Mouse (Mus musculus) CH12.LX (cell line): Measurements from ENCODE around the gene Cradd. TPM values are rescaled to one million over a fixed set of nuclear protein-coding genes. Genes with fewer than 3 reads are reported as not detected.

Source experiments
- DNase-seq: peaks from one replicate; pipeline ENCODE4 v3.0.0-alpha.2; 2013; ENCODE audit errors: extremely low read depth
- H3K27ac ChIP-seq: 2 replicates; pipeline ENCODE4 v1.5.1; 2012; ENCODE audit warnings: low read depth, mild to moderate bottlenecking, control low read depth, moderate library complexity; ENCODE audit not compliant: insufficient read depth
- H3K27me3 ChIP-seq: replicated peaks from 2 replicates; pipeline ENCODE3; 2012; ENCODE audit warnings: inconsistent platforms
- H3K36me3 ChIP-seq, 2 experiments: replicated peaks in 1 of 2; 2 replicates each; pipeline versions ENCODE3 to v1.6.1; 2012; ENCODE audit warnings: inconsistent platforms in 1 of 2, low read length in 1 of 2, mild to moderate bottlenecking in 1 of 2, mixed read lengths in 1 of 2, moderate library complexity in 1 of 2; ENCODE audit not compliant: control insufficient read depth in 1 of 2, insufficient read depth in 1 of 2
- H3K4me1 ChIP-seq, 2 experiments: 2 replicates each; pipeline ENCODE4 v1.6.1; 2012; ENCODE audit warnings: inconsistent platforms in 1 of 2, moderate library complexity in 1 of 2; ENCODE audit not compliant: insufficient read depth in 2 of 2, control insufficient read depth in 1 of 2
- H3K4me2 ChIP-seq: 2 replicates; pipeline ENCODE4 v1.6.1; 2012; ENCODE audit warnings: low read depth, mild to moderate bottlenecking, control low read depth; ENCODE audit not compliant: poor library complexity, insufficient read depth, severe bottlenecking
- H3K4me3 ChIP-seq, 3 experiments: fragments of 150-350 bp in 1 of 3; sonication (generic) in 1 of 3; replicated peaks in 1 of 3; 2 replicates each; pipeline versions ENCODE3 to v1.5.1; 2011 to 2012; ENCODE audit warnings: low read depth in 2 of 3, low read length in 2 of 3, mild to moderate bottlenecking in 2 of 3, moderate library complexity in 2 of 3, control low read depth in 1 of 3, improper control_type of control experiment in 1 of 3, inconsistent platforms in 1 of 3, mixed read lengths in 1 of 3; ENCODE audit not compliant: poor library complexity in 1 of 3
- H3K79me2 ChIP-seq: replicated peaks from 2 replicates; pipeline ENCODE4 v1.6.1; 2012; ENCODE audit warnings: mild to moderate bottlenecking, moderate library complexity; ENCODE audit not compliant: control insufficient read depth, poor library complexity, insufficient read depth, severe bottlenecking; ENCODE audit errors: extremely low read depth
- H3K9ac ChIP-seq: 2 replicates; pipeline ENCODE4 v1.6.1; 2012; ENCODE audit warnings: low read depth, mild to moderate bottlenecking, control low read depth, moderate library complexity; ENCODE audit not compliant: insufficient read depth
- H3K9me3 ChIP-seq: replicated peaks from 2 replicates; pipeline ENCODE3; 2012; ENCODE audit warnings: low read length, inconsistent platforms, mixed read lengths
- BHLHE40 ChIP-seq: IDR thresholded peaks from 2 replicates; pipeline ENCODE4 v1.6.1; 2011; ENCODE audit warnings: mild to moderate bottlenecking, low read depth, low read length, improper control_type of control experiment
- CHD1 ChIP-seq: IDR thresholded peaks from 2 replicates; pipeline ENCODE4 v1.6.1; 2012; ENCODE audit warnings: low read depth, low read length, improper control_type of control experiment, inconsistent platforms
- CHD2 ChIP-seq: IDR thresholded peaks from 2 replicates; pipeline ENCODE4 v1.6.1; 2011; ENCODE audit warnings: low read length, improper control_type of control experiment
- CTCF ChIP-seq, 2 experiments: IDR thresholded peaks in 1 of 2; conservative IDR thresholded peaks in 1 of 2; 2 replicates each; pipeline ENCODE4 v1.5.1; 2011 to 2012; ENCODE audit warnings: low read depth in 2 of 2, low read length in 2 of 2, improper control_type of control experiment in 1 of 2, inconsistent platforms in 1 of 2, mild to moderate bottlenecking in 1 of 2, moderate library complexity in 1 of 2
- E2F4 ChIP-seq: IDR thresholded peaks from 2 replicates; pipeline ENCODE4 v1.6.1; 2011; ENCODE audit warnings: low read depth, low read length, improper control_type of control experiment; ENCODE audit not compliant: insufficient replicate concordance
- EP300 ChIP-seq: IDR thresholded peaks from 2 replicates; pipeline ENCODE4 v1.6.1; 2011; ENCODE audit warnings: low read length, improper control_type of control experiment
- ETS1 ChIP-seq: conservative IDR thresholded peaks from 2 replicates; pipeline ENCODE4 v1.6.1; 2012; ENCODE audit warnings: low read depth, mild to moderate bottlenecking, inconsistent platforms, low read length, improper control_type of control experiment, moderate library complexity
- IRF4 ChIP-seq: IDR thresholded peaks from 2 replicates; pipeline ENCODE4 v1.6.1; 2014; ENCODE audit warnings: low read depth, mild to moderate bottlenecking, inconsistent platforms, low read length, improper control_type of control experiment
- JUN ChIP-seq: IDR thresholded peaks from 2 replicates; pipeline ENCODE4 v1.6.1; 2011; ENCODE audit warnings: low read depth, mild to moderate bottlenecking, low read length, improper control_type of control experiment, moderate library complexity; ENCODE audit not compliant: insufficient read depth
- MAX ChIP-seq: IDR thresholded peaks from 2 replicates; pipeline ENCODE4 v1.6.1; 2011; ENCODE audit warnings: low read length, improper control_type of control experiment
- MXI1 ChIP-seq: IDR thresholded peaks from 2 replicates; pipeline ENCODE4 v1.6.1; 2011; ENCODE audit warnings: mild to moderate bottlenecking, low read depth, low read length, improper control_type of control experiment
- NELFE ChIP-seq: IDR thresholded peaks from 2 replicates; pipeline ENCODE4 v1.6.1; 2011; ENCODE audit warnings: low read depth, low read length, improper control_type of control experiment
- NRF1 ChIP-seq: IDR thresholded peaks from 2 replicates; pipeline ENCODE4 v1.6.1; 2014; ENCODE audit warnings: low read depth, mild to moderate bottlenecking, inconsistent platforms, low read length, improper control_type of control experiment, moderate library complexity
- PAX5 ChIP-seq: IDR thresholded peaks from 2 replicates; pipeline ENCODE4 v1.6.1; 2012; ENCODE audit warnings: low read length, inconsistent platforms, mixed read lengths
- POLR2A ChIP-seq: IDR thresholded peaks from 2 replicates; pipeline ENCODE4 v1.6.1; 2011; ENCODE audit warnings: low read depth, mild to moderate bottlenecking, improper control_type of control experiment, low read length
- POLR2AphosphoS2 ChIP-seq: IDR thresholded peaks from 2 replicates; pipeline ENCODE4 v1.6.1; 2011; ENCODE audit warnings: low read depth, low read length, improper control_type of control experiment
- RCOR1 ChIP-seq: conservative IDR thresholded peaks from 2 replicates; pipeline ENCODE4 v1.6.1; 2012; ENCODE audit warnings: low read depth, mild to moderate bottlenecking, inconsistent platforms, low read length, improper control_type of control experiment
- TCF12 ChIP-seq: IDR thresholded peaks from 2 replicates; pipeline ENCODE4 v1.6.1; 2014; ENCODE audit warnings: low read depth, mild to moderate bottlenecking, inconsistent platforms, low read length, improper control_type of control experiment
- USF1 ChIP-seq: IDR thresholded peaks from 2 replicates; pipeline ENCODE4 v1.6.1; 2014; ENCODE audit warnings: low read depth, mild to moderate bottlenecking, inconsistent platforms, low read length, improper control_type of control experiment
- USF2 ChIP-seq: conservative IDR thresholded peaks from 2 replicates; pipeline ENCODE4 v1.6.1; 2011; ENCODE audit warnings: low read depth, low read length, improper control_type of control experiment
- ZKSCAN1 ChIP-seq: IDR thresholded peaks from 2 replicates; pipeline ENCODE4 v1.6.1; 2012; ENCODE audit warnings: low read depth, inconsistent platforms, low read length, improper control_type of control experiment, borderline replicate concordance
- ZMIZ1 ChIP-seq: IDR thresholded peaks from 2 replicates; pipeline ENCODE4 v1.6.1; 2012; ENCODE audit warnings: low read depth, mild to moderate bottlenecking, inconsistent platforms, low read length, improper control_type of control experiment
- ZNF384 ChIP-seq: IDR thresholded peaks from 2 replicates; pipeline ENCODE4 v1.6.1; 2012; ENCODE audit warnings: low read depth, low read length, improper control_type of control experiment, inconsistent platforms
- dilution Hi-C: fragments of 300-500 bp; cut with MboI; formaldehyde crosslinking; loops from 2 replicates; pipeline ENCODE4 v1.14.3; 2020; ENCODE audit warnings: low sequenced_read_pairs; ENCODE audit not compliant: extremely low pct_unique_long_range_greater_than_20kb, extremely low pct_ligation_motif_present
- in situ Hi-C: fragments of 300-500 bp; cut with MboI; formaldehyde crosslinking; loops from 3 replicates; pipeline ENCODE4 v1.14.3; 2019; ENCODE audit warnings: low sequenced_read_pairs, low pct_ligation_motif_present, low pct_unique_long_range_greater_than_20kb, mixed read lengths
- polyA plus RNA-seq: library from polyadenylated mRNA; unstranded; fragments of >175 nt; gene quantifications from 2 replicates; pipeline ENCODE4 v1.2.1, GENCODE M21; 2012; ENCODE audit warnings: low read depth; ENCODE audit not compliant: insufficient read length
- total RNA-seq, 2 experiments: library from RNA; depleted of rRNA; stranded (reverse); fragments of 300-350 nt in 1 of 2; fragments of >200 nt in 1 of 2; gene quantifications; 2 replicates each; pipeline ENCODE4 v1.2.3; 2012 to 2014

The Cradd gene
- total and polyA plus RNA-seq, 3 experiments = 5.6 to 8.8 (median 5.6) TPM

DNA sequence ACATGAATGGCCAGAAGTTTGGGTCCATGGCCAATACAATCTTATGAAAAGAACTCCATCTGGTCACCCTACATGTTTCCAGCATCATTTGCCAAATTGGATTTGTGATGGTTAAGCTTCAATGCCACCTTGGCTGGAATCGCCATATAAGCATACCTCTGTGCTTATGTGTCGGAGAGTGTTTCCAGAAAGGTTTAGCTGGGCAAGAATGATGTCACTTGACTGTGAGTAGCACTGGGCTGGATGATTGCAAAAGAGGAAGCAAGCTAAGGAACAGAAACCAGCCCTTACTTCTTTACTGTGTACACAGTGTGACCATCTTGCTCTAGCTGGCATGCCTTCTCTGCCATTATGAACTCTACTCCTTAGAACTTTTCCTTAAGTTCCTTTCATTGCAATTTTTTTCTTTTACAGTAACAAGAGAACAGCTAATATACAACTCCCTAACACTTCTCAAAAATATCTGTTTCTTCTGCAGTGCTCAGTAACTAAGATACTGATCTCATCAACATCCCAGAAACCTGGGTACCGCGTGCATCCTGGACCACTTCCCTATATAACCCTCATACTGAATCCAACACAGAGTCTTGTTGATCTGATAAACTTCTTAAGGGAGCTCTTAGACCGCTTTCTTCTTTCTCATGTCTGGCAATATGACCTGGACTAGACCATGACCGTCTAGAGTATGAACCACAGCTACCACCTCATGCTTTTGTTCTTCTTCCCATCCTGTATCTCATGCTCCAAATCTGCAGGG lies 172.7 kb downstream of the Cradd start (continued):
- peak; percentile 81 for TF ChIP-seq ZKSCAN1
- TF ChIP-seq NELFE = no peak
- TF ChIP-seq USF2 = no peak
- TF ChIP-seq USF1 = no peak
- TF ChIP-seq JUN = peak; percentile 95
- peak; percentile 100 for TF ChIP-seq EP300
- peak; percentile 63 for TF ChIP-seq BHLHE40
- TF ChIP-seq TCF12 = peak; percentile 42; the same call in 1 of the 2 replicates
- peak; percentile 47; the same call in 1 of the 2 replicates for TF ChIP-seq CHD2
- peak; percentile 26; the same call in 1 of the 2 replicates for TF ChIP-seq MXI1
- TF ChIP-seq IRF4 = peak; percentile 99
- TF ChIP-seq ZMIZ1 = no peak
- no peak for TF ChIP-seq CTCF (conservative IDR thresholded peaks at IDR 0.05 in 1 of 2, IDR thresholded peaks at IDR 0.05 in 1 of 2; ENCODE audit: low read depth in 2 of 2, low read length in 2 of 2)
- TF ChIP-seq ZNF384 = no peak
- TF ChIP-seq ETS1 = peak; percentile 69
- peak; percentile 11; the same call in 1 of the 2 replicates for TF ChIP-seq NRF1
- TF ChIP-seq POLR2A = no peak

DNA sequence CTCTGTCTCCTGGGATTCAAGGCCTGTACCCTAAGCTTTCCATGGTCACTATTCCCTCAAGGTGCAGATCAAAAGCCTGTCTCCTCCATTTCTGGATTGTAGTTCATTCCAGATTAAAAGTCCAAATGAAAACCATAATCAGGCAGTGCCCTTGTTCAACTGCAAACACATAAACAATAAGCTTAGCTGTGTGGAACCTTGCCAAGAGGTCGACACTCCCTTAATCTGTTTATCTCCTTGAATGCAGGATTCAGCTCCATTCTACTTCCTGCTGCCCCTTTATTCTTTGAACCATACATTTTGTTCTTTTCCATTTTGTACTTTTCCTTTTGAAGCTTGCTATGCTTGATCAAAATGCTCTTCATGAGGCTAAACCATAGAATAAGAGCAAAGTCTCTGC lies 174.3 kb downstream of the Cradd start:
- peaks cover 9 to 63% of the 10 kb centered on the region in 2 experiments; a peak in 3 of 4 replicates for H3K4me1 ChIP-seq
- in situ Hi-C loops (no loop called here), dilution Hi-C loops (no loop called here)
- H3K79me2 ChIP-seq = no peaks in the 10 kb centered on the region
- no peak for TF ChIP-seq RCOR1
- TF ChIP-seq IRF4 = no peak
- no peak for TF ChIP-seq MAX
- TF ChIP-seq CHD1 = no peak
- TF ChIP-seq TCF12 = no peak
- TF ChIP-seq E2F4 = no peak
- TF ChIP-seq POLR2AphosphoS2 = no peak
- TF ChIP-seq PAX5 = no peak
- no peak for TF ChIP-seq NELFE
- DNase-seq = no peak
- no peaks in the 10 kb centered on the region for H3K27me3 ChIP-seq
- H3K9ac ChIP-seq = no peak overlapping the region
- H3K4me2 ChIP-seq = no peak overlapping the region
- no peaks in the 10 kb centered on the region for H3K9me3 ChIP-seq
- no peaks in the 10 kb centered on the region for H3K36me3 ChIP-seq
- no peak overlapping the region for H3K27ac ChIP-seq
- no peak overlapping the region for H3K4me3 ChIP-seq
